Mouse (Mus musculus) hindbrain, embryonic 10.5 days (tissue): ENCODE results near the gene Cd59b. TPM values are rescaled to one million over a fixed set of nuclear protein-coding genes. Genes with fewer than 3 reads are reported as not detected.

ENCODE experiments used
- DNase-seq: peaks from one replicate; pipeline ENCODE4 v3.0.0-alpha.2; 2017; ENCODE audit warnings: low spot score
- H3K27ac ChIP-seq: fragments of 300-500 bp; sonication (generic); 2 replicates; pipeline ENCODE4 v1.5.1; 2016; ENCODE audit warnings: mild to moderate bottlenecking, moderate library complexity
- H3K27me3 ChIP-seq: fragments of 300-500 bp; sonication (generic); 2 replicates; pipeline ENCODE4 v1.6.1; 2016; ENCODE audit warnings: mild to moderate bottlenecking; ENCODE audit not compliant: poor library complexity, insufficient read depth, severe bottlenecking
- H3K36me3 ChIP-seq: fragments of 300-500 bp; sonication (generic); 2 replicates; pipeline ENCODE4 v1.6.1; 2016; ENCODE audit warnings: mild to moderate bottlenecking, moderate library complexity
- H3K4me1 ChIP-seq: fragments of 300-500 bp; sonication (generic); replicated peaks from 2 replicates; pipeline ENCODE4 v1.6.1; 2016; ENCODE audit warnings: mild to moderate bottlenecking
- H3K4me3 ChIP-seq: fragments of 300-500 bp; sonication (generic); 2 replicates; pipeline ENCODE4 v1.5.1; 2016; ENCODE audit warnings: mild to moderate bottlenecking, moderate library complexity
- H3K9me3 ChIP-seq: fragments of 300-500 bp; sonication (generic); 2 replicates; pipeline ENCODE4 v1.6.1; 2016; ENCODE audit warnings: mild to moderate bottlenecking, moderate library complexity
- WGBS: fragments of 180-500 bp; shearing (Covaris S2); methylation state at CpG from one replicate; pipeline ENCODE4 v1.1.7; 2016; 5-methylcytosine and 5-hydroxymethylcytosine counted together
- polyA plus RNA-seq: library from polyadenylated mRNA; unstranded; fragments of >200 nt; fragmentation: Nextera tagmentation; extraction: Ambion mirVana; gene quantifications from 2 replicates; pipeline ENCODE4 v1.2.1, GENCODE M21; 2016

The Cd59b gene
- 2.3 and 4.0 TPM in 2 replicates for polyA plus RNA-seq

- Histone ChIP-seq H3K27ac (peak within 1 kb of the TSS; percentile 83), H3K9me3 (peaks cover 8% of the 10 kb centered on the region), H3K27me3 (no peaks in the 10 kb centered on the region), H3K4me1 (peaks cover 10% of the 10 kb centered on the region), H3K36me3 (peaks cover 6% of the 10 kb centered on the region; the same call in 1 of the 2 replicates), H3K4me3 (peak within 1 kb of the TSS; percentile 55)
- DNase-seq: peak; percentile 72
- 7% methylated on average over 13 of the region's 13 CpGs for WGBS
Observed at GRCm38 (mm10) chr2:104069704-104070185, at the start of gene Cd59b. TSS of gene Cd59b (plus strand) at chr2:104069849.

- Histone ChIP-seq H3K9me3 (no peaks in the 10 kb centered on the region), H3K36me3 (no peaks in the 10 kb centered on the region), H3K27me3 (no peaks in the 10 kb centered on the region; the same call in 1 of the 2 replicates), H3K4me1 (peaks cover 8% of the 10 kb centered on the region), H3K4me3 (no peak overlapping the region), H3K27ac (no peak overlapping the region)
- no peak for DNase-seq
- WGBS: 86% methylated on average over 7 of the region's 7 CpGs
Observed at GRCm38 (mm10) chr2:104023096-104023495, 46.6 kb upstream of the Cd59b start.

- DNase-seq: no peak
- no peak overlapping the region for H3K4me3 ChIP-seq
- H3K9me3 ChIP-seq: no peaks in the 10 kb centered on the region
- no peaks in the 10 kb centered on the region; the same call in 1 of the 2 replicates for H3K27me3 ChIP-seq
- H3K4me1 ChIP-seq: peaks cover 23% of the 10 kb centered on the region
- no peak overlapping the region for H3K27ac ChIP-seq
- 89% methylated on average over 4 of the region's 4 CpGs for WGBS
- H3K36me3 ChIP-seq: no peaks in the 10 kb centered on the region
Observed at GRCm38 (mm10) chr2:104024656-104025055, 45.0 kb upstream of the Cd59b start.

GRCm38 (mm10) chr2:104027458-104028138 is 42.1 kb upstream of the Cd59b start, which contains the start of gene Fbxo3:
TSS of gene Fbxo3 (plus strand) at chr2:104027721.
- 2% methylated on average over 44 of the region's 44 CpGs for WGBS
- H3K27ac ChIP-seq: peak within 1 kb of the TSS; percentile 93
- peaks cover 28% of the 10 kb centered on the region for H3K4me1 ChIP-seq
- DNase-seq: peak; percentile 92
- no peaks in the 10 kb centered on the region; the same call in 1 of the 2 replicates for H3K27me3 ChIP-seq
- no peaks in the 10 kb centered on the region for H3K9me3 ChIP-seq
- H3K4me3 ChIP-seq: peak within 1 kb of the TSS; percentile 84
- peaks cover 8% of the 10 kb centered on the region; the same call in 1 of the 2 replicates for H3K36me3 ChIP-seq

GRCm38 (mm10) chr2:104028139-104028723 is 41.4 kb upstream of the Cd59b start, which contains the start of gene 4931422A03Rik:
TSS of gene 4931422A03Rik (minus strand) at chr2:104028361.
- Histone ChIP-seq H3K27ac (peak within 1 kb of the TSS; percentile 93), H3K27me3 (no peaks in the 10 kb centered on the region; the same call in 1 of the 2 replicates), H3K4me1 (peaks cover 28% of the 10 kb centered on the region), H3K9me3 (no peaks in the 10 kb centered on the region), H3K36me3 (peaks cover 12% of the 10 kb centered on the region; the same call in 1 of the 2 replicates), H3K4me3 (peak within 1 kb of the TSS; percentile 84)
- WGBS: 1% methylated on average over 32 of the region's 32 CpGs
- DNase-seq: no peak

GRCm38 (mm10) chr2:104029074-104029473 is 40.6 kb upstream of the Cd59b start:
- Histone ChIP-seq H3K27ac (no peak overlapping the region), H3K4me1 (peaks cover 28% of the 10 kb centered on the region), H3K36me3 (peaks cover 18% of the 10 kb centered on the region), H3K4me3 (peak overlapping the region; percentile 84), H3K27me3 (no peaks in the 10 kb centered on the region; the same call in 1 of the 2 replicates), H3K9me3 (no peaks in the 10 kb centered on the region)
- 88% methylated on average over 2 of the region's 2 CpGs for WGBS
- no peak for DNase-seq

- Histone ChIP-seq H3K4me3 (no peak overlapping the region), H3K9me3 (no peaks in the 10 kb centered on the region), H3K4me1 (peaks cover 28% of the 10 kb centered on the region), H3K27me3 (no peaks in the 10 kb centered on the region), H3K36me3 (peaks cover 28% of the 10 kb centered on the region), H3K27ac (no peak overlapping the region)
- DNase-seq: no peak
- WGBS: 85% methylated on average over 3 of the region's 3 CpGs
Observed at GRCm38 (mm10) chr2:104030381-104030780, 39.3 kb upstream of the Cd59b start.

- Histone ChIP-seq H3K4me3 (no peak overlapping the region), H3K27ac (no peak overlapping the region), H3K36me3 (peaks cover 43% of the 10 kb centered on the region), H3K27me3 (no peaks in the 10 kb centered on the region), H3K4me1 (peaks cover 28% of the 10 kb centered on the region), H3K9me3 (no peaks in the 10 kb centered on the region)
- no peak for DNase-seq
- WGBS: 87% methylated on average over 3 of the region's 3 CpGs
Observed at GRCm38 (mm10) chr2:104032056-104032455, 37.6 kb upstream of the Cd59b start.

- H3K9me3 ChIP-seq: no peaks in the 10 kb centered on the region
- WGBS: 37% methylated on average over 3 of the region's 3 CpGs
- H3K36me3 ChIP-seq: peaks cover 61% of the 10 kb centered on the region
- peaks cover 2% of the 10 kb centered on the region; the same call in 1 of the 2 replicates for H3K4me1 ChIP-seq
- no peaks in the 10 kb centered on the region for H3K27me3 ChIP-seq
- peak; percentile 64 for DNase-seq
- no peak overlapping the region for H3K4me3 ChIP-seq
- H3K27ac ChIP-seq: no peak overlapping the region
Observed at GRCm38 (mm10) chr2:104034832-104035472, 34.7 kb upstream of the Cd59b start.

GRCm38 (mm10) chr2:104035595-104035994 is 34.1 kb upstream of the Cd59b start:
- peaks cover 67% of the 10 kb centered on the region for H3K36me3 ChIP-seq
- DNase-seq: no peak
- WGBS: 92% methylated on average over 6 of the region's 6 CpGs
- no peaks in the 10 kb centered on the region for H3K9me3 ChIP-seq
- H3K27ac ChIP-seq: no peak overlapping the region
- H3K4me1 ChIP-seq: no peaks in the 10 kb centered on the region
- no peak overlapping the region for H3K4me3 ChIP-seq
- no peaks in the 10 kb centered on the region for H3K27me3 ChIP-seq

GRCm38 (mm10) chr2:104036316-104036715 is 33.3 kb upstream of the Cd59b start:
- no peaks in the 10 kb centered on the region for H3K4me1 ChIP-seq
- H3K36me3 ChIP-seq: peaks cover 70% of the 10 kb centered on the region
- no peaks in the 10 kb centered on the region for H3K9me3 ChIP-seq
- no peak overlapping the region for H3K27ac ChIP-seq
- no peaks in the 10 kb centered on the region for H3K27me3 ChIP-seq
- DNase-seq: no peak
- WGBS: 79% methylated on average over 3 of the region's 3 CpGs
- H3K4me3 ChIP-seq: no peak overlapping the region

GRCm38 (mm10) chr2:104038236-104038635 is 31.4 kb upstream of the Cd59b start:
- no peak for DNase-seq
- H3K27me3 ChIP-seq: no peaks in the 10 kb centered on the region
- no peaks in the 10 kb centered on the region for H3K9me3 ChIP-seq
- H3K4me3 ChIP-seq: no peak overlapping the region
- H3K27ac ChIP-seq: no peak overlapping the region
- peaks cover 61% of the 10 kb centered on the region for H3K36me3 ChIP-seq
- WGBS: 63% methylated on average over 2 of the region's 2 CpGs
- 0 out of 2 replicates have a peak, but pooled peaks cover 2% of the 10 kb centered on the region for H3K4me1 ChIP-seq
